Mouse (Mus musculus) thymus, adult 2 months (tissue): ENCODE results near the gene Hdac4.

Experiments used
- CTCF ChIP-seq: fragments of 200-500 bp; IDR thresholded peaks from 2 replicates; pipeline ENCODE4 v1.5.1; 2012; ENCODE audit warnings: mild to moderate bottlenecking, control low read depth, low read length, moderate library complexity, borderline replicate concordance; ENCODE audit not compliant: control insufficient read depth, poor library complexity, insufficient read depth; ENCODE audit errors: extremely low read depth
- POLR2A ChIP-seq: fragments of 200-500 bp; IDR thresholded peaks from 2 replicates; pipeline ENCODE4 v1.6.1; 2012; ENCODE audit warnings: mild to moderate bottlenecking, low read length, control low read depth, moderate library complexity; ENCODE audit not compliant: control insufficient read depth, poor library complexity, insufficient read depth; ENCODE audit errors: extremely low read depth

GRCm38 (mm10) chr1:92136362-92136761 lies 59.1 kb downstream of the Hdac4 start:
- TF ChIP-seq POLR2A (no peak), CTCF (no peak)
